Mouse (Mus musculus) heart, postnatal 0 days (tissue): ENCODE data around the gene Zfp52.

Source experiments
- CTCF ChIP-seq: IDR thresholded peaks from 2 replicates; pipeline ENCODE4 v1.5.1; 2016; ENCODE audit warnings: antibody characterized with exemption, control low read depth, low read depth
- EP300 ChIP-seq: IDR thresholded peaks from 2 replicates; pipeline ENCODE4 v1.6.1; 2016; ENCODE audit warnings: antibody characterized with exemption, low read depth

GRCm38 (mm10) chr17:21532101-21532951 lies 3.0 kb upstream of the Zfp52 start:
- peak; percentile 4; the same call in 1 of the 2 replicates for TF ChIP-seq CTCF
- TF ChIP-seq EP300, result no peak
